Mouse (Mus musculus) adrenal gland, adult 8-10 months (tissue): ENCODE data around the gene Upk3a. TPM values are rescaled to one million over a fixed set of nuclear protein-coding genes. Genes with fewer than 3 reads are reported as not detected.

Experiments used
- DNase-seq: peaks from one replicate; pipeline ENCODE4 v3.0.0; 2022
- total RNA-seq, 4 experiments: library from RNA; stranded (reverse); gene quantifications; 2 replicates each; pipeline ENCODE4 v1.2.4; 2022

The Upk3a gene
- not detected for total RNA-seq

DNA sequence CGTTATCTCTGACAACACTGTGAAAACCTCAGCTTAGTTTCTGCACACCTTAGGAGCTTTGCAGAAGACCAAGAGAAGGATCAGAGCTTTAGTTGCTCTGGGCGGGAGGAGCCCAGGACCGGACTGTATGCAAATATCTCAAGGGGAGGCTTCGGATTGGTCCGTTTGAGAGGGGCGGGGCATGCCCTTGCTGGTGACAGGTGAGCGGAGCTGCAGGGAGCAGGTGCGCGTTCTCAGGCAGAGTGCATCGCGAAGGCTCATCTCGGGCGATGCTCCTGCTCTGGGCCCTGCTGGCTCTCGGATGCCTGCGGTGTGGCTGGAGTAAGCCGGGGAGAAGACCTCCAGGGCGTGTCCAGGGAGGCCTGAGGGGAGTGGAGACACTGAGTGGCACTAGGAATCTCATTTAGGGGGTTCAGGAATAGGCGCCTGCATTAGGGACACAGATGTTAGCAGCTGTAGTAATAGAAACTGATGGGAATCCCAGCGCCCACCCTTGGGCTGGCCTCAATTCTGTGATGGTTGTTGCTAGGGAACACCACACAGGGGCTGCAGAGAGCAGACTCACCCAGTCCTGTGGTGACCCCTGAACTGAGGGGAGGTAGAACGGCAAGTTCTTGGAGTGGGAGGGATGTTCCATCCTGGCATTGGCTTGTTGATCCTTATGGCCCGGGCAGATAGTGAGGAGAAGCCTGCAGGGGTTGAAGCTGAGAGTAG lies at the start of gene Upk3a:
Upk3a (plus strand) TSS at position 191 of the 714 bp plus-strand sequence.
- no peak for DNase-seq

GRCm38 (mm10) chr15:84968534-84968933 lies 48.4 kb upstream of the Upk3a start:
- DNase-seq, result no peak

DNA sequence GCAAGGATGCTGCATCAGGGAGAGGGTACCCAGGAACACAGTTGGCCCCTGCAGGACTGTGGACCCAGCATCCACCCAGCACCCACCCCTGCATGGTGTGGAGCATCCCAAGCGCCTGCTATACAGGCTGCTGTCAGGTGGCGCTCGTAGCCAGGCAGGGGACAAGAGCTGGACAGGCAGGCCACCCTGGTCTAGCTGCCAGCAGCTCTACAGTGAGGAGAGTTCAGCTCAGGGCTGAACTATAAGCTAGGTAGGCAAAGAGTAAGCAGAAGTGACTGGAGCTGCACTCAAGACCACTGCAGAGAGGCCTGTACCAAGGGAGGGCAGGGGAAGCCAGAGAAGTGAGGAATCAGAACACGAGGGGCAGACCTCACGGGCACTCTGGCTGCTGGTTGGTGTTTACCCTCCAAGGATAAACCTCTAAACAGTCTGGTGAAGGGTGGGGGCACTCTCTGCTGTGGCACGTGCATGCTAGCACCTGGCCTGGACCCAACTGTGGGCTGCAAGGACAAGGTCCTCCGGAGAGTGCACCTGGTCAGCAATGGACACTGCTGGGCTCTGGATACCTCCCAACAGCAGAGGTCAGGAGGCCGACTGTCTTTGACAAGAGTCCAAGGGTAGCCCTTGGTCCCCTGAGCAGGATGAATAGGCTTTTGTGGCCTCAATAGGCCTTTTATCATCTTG lies 43.9 kb upstream of the Upk3a start:
- no peak for DNase-seq

DNA sequence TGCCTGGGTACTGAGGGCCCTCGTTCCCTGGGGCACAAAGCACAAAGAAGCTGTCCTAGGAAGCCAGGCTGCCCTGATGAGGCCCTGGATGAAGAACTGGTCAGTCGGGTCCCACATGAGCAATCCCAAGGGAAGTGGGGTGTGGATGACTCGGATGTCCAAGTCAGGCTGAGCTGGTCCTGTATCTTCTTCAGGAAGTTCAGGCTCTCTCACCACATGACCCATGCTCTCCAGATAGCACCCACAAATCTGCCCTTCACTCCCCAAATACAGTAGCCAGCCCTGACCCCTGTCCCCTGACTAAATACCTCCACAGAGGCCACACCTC lies 43.4 kb upstream of the Upk3a start:
- no peak for DNase-seq

- peak; percentile 76 for DNase-seq
Observed at GRCm38 (mm10) chr15:84975729-84976128, 41.2 kb upstream of the Upk3a start.

- no peak for DNase-seq
Observed at GRCm38 (mm10) chr15:84981609-84982313, 35.2 kb upstream of the Upk3a start.

- DNase-seq, result no peak
Observed at GRCm38 (mm10) chr15:84982888-84983287, 34.1 kb upstream of the Upk3a start.

DNA sequence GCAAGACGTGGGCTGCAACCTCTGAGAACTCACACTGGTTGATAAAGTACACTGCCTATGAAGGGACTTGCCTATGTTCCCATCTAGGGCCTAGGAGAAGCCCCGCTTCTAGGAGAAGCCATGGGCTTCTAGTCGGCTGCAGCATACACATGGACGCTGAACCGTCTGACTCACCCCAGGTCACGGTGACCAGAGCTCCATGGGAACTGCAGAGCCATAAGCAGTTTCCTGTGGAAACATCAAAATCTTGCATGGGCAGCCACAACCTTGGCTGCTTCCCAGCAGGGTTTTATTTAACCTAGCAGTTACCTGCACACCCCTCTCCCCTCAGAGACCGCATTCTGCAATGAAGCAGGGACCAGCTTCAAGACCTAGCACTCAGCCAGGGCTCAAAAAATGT lies 33.2 kb upstream of the Upk3a start:
- no peak for DNase-seq

DNA sequence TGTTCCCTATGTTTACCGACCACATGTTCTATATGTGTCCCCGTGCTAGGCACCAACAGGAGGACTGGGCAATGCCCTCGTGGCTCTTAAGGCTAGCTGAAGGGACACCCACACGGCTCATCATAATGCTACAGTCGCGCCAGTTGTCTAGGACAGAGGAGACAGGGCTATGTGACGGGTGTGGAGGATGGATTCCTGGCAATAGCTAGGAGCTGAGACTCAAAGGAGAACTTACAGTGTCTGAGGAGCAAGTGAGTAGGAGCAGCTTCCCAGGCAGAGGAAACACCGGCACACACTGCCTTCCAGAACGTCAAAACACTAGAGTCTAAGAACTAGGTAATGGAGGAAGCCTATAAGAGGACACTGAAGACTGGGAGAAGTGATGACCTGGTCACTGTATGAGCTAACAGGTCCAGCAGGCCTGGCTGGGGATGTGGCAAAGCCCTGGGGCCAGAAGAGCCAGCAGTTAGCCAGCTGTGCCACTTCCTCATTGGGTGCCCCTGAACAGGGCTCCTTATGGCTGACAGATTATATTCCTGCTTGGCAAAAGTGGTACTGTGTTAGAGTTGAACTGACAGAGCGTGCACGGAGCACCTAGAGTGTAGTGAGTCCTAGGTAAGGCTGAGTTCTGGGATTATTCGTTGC lies 31.3 kb upstream of the Upk3a start:
- no peak for DNase-seq

DNA sequence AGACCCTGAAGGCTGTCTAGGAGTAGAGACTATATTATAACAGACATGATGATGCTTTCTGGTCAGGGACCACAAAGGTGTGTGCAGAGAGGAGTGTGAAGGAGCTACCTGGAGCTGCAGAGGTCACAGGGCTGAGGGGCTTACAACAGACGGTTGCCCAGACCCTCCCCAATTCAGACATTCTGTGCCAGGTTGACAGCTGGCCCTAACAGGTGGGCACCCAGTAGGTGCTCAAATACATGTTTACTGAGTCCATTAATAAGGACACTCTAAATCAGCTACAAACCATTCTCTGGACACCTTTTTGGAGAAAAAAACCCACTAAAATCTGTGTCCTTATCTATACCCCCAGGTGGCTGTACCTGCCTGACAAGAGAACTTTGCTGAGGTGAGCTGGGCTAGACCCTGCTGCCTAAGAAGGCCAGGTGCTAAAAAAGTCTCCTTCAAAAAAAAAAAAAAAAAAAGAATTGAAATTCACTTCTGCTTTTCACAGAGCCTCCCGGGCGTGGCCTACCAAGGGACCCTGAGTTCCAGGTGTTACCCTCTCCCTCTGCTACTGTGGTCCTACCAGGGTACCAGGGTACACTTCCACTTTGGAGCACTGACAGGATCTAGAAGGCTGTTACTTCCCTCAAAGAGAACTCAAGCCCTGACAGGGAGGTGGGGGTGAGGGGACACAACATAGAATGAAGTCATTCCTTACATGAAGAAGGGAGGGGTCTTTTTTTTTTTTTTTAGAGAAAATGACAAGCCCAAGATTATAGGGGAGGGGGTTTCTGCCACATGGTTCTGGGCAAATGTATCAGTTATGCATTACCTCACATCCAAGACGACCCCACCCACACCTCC lies 30.5 kb upstream of the Upk3a start:
- no peak for DNase-seq

DNA sequence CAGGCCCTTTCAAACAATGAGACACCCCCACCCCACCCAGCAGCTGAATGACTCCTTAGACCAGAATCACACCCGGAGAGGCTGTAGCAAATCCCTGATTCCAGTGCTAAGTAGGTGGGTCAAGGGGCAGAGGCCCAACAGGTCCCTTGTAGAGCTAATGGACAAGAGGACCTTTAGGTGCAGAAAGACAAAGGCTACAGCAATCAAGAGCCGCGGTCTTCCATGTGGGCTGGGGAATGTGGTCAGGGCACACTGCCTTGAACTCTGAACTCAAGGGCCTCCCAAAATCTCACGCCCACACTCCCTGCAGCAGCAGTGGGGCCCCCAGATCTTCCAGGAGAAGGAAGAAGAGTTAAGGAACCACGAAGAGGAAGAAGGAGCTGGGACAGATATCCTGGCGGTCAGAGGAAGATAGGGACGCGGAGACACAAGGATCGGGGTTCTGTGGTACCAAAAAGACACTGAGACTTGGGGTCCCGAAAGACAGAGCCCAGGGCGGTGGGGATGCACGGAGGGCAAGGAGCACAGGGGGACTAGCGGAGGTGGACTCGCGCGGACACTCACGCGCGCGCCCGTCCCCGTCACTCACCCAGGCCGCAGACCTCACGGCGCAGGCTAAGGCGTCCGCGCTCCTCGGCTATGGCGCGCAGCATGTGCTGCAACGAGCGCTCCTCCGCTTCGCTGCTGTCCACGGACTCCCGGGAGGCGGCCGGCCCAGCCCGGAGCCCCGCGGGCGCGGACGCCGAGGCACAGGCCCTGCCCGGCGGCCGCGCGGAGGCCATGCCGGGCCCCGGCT lies 29.7 kb upstream of the Upk3a start:
- DNase-seq, result no peak

- DNase-seq, result peak; percentile 92
Observed at GRCm38 (mm10) chr15:84987874-84988825, 28.8 kb upstream of the Upk3a start, which contains the start of gene 5031439G07Rik. Gene 5031439G07Rik, minus strand, starts transcription at chr15:84988551.

- no peak for DNase-seq
Observed at GRCm38 (mm10) chr15:84989098-84989497, 27.8 kb upstream of the Upk3a start.

GRCm38 (mm10) chr15:84989771-84990170 lies 27.2 kb upstream of the Upk3a start:
- no peak for DNase-seq

- no peak for DNase-seq
Observed at GRCm38 (mm10) chr15:84994498-84994897, 22.4 kb upstream of the Upk3a start.

- no peak for DNase-seq
Observed at GRCm38 (mm10) chr15:84995041-84995440, 21.9 kb upstream of the Upk3a start.

- DNase-seq, result peak; percentile 58
Observed at GRCm38 (mm10) chr15:84995967-84996366, 21.0 kb upstream of the Upk3a start.

DNA sequence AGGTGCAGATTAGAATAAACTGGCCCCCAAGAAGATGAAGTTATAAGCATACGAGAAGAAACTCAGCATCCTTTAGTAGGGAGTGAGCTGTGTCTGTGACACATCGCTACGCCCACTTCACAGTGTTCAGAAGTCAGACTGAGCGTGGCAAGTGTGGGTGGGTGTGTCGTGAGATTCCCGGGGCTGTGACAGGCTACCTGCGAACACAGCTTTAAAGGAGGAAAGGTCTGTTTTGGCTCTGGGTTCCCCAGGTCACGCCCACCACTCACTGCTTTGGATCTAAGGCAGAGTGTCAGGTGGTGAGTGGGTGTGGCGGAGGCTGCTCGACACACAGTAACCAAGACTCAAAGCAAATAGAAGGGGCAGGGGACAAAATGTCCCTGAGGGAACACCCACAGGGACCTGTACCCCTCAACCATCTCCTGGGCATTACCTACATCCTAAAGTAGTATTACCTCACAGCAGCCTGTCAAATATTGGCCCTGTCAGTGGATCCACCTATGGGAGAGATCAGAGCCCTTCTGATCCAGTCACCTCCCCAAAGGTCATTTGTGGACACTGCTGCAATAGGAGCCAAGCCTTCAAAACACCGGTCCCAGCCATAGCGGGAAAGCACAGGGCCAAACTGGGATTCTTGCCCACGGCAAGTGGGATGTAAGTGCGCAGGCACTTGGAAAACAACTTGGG lies 19.0 kb upstream of the Upk3a start:
- no peak for DNase-seq

DNA sequence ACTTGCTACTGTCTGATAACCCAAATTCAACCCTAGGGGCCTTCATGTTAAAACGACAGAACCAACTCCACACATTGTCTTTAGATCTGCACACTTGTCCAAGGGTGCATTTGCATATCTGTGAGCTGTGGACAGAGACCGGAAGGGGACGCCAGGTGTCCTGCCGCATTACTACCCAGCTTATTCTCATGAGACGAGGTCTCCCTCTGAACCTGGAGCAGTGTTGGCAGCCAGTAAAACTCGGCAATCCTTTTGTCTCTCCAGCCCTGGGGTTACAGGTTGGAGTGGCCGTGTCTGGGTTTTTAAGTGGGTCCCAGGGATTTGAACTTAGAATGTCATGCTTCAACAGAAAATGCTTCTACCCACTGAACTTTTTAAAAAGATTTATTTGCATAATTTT lies 17.0 kb upstream of the Upk3a start:
- no peak for DNase-seq
